10 mouse cellular contexts compared by ENCODE assay signal in genomic region chr8:70866566-70866965, GRCm38 (mm10). TPM values are rescaled to one million over a fixed set of nuclear protein-coding genes. Genes with fewer than 3 reads are reported as not detected.
DNase-seq lines count a peak whose midpoint lies in the region; ATAC-seq and TF ChIP-seq lines count a peak whose summit lies in the region.
"Had no signal": no experiment of that assay in that cellular context is flagged by ENCODE, and none has a peak within 500 bp of the region (broad histone marks: within the 10 kb centered on the region; RNA-seq: fewer than 3 reads in every experiment).

No protein-coding gene starts in this region.

- ATAC-seq in heart, embryonic 13.5 days (ENCODE audit: extremely low read depth, insufficient number of reproducible peaks, low FRiP score, low TSS enrichment): no peak
- ATAC-seq in neural tube, embryonic 12.5 days (ENCODE audit: low FRiP score, low read depth): no peak
- ATAC-seq in limb, embryonic 14.5 days (ENCODE audit: low FRiP score, low read depth): no peak
- ATAC-seq in neural tube, embryonic 15.5 days (ENCODE audit: low FRiP score): no peak

- H3K4me1 ChIP-seq in heart, embryonic 13.5 days: peaks cover 66% of the 10 kb centered on the region
- H3K4me1 ChIP-seq in neural tube, embryonic 12.5 days: peaks cover 63% of the 10 kb centered on the region
- peaks cover 29% of the 10 kb centered on the region for H3K4me1 ChIP-seq in limb, embryonic 14.5 days (ENCODE audit: control insufficient read depth, insufficient read depth, low read length)
- peaks cover 70% of the 10 kb centered on the region for H3K4me1 ChIP-seq in neural tube, embryonic 15.5 days

- peaks cover 29% of the 10 kb centered on the region for H3K27me3 ChIP-seq in heart, embryonic 13.5 days (replicated peaks)
- peaks cover 9% of the 10 kb centered on the region for H3K27me3 ChIP-seq in neural tube, embryonic 12.5 days (replicated peaks)
- peaks cover 15% of the 10 kb centered on the region for H3K27me3 ChIP-seq in limb, embryonic 14.5 days (ENCODE audit: control insufficient read depth, insufficient read depth, low read length)
- no peaks in the 10 kb centered on the region for H3K27me3 ChIP-seq in neural tube, embryonic 15.5 days (replicated peaks)

- peaks cover 13% of the 10 kb centered on the region for H3K36me3 ChIP-seq in heart, embryonic 13.5 days
- H3K36me3 ChIP-seq in neural tube, embryonic 12.5 days: peaks cover 9% of the 10 kb centered on the region
- H3K36me3 ChIP-seq in limb, embryonic 14.5 days (ENCODE audit: control insufficient read depth, insufficient read depth, low read length): no peaks in the 10 kb centered on the region; the same call in 1 of the 2 replicates
- H3K36me3 ChIP-seq in neural tube, embryonic 15.5 days: peaks cover 9% of the 10 kb centered on the region; the same call in 1 of the 2 replicates

- no peak overlapping the region; the same call in 1 of the 2 replicates for H3K9ac ChIP-seq in heart, embryonic 13.5 days
- H3K9ac ChIP-seq in neural tube, embryonic 12.5 days: no peak overlapping the region
- H3K9ac ChIP-seq in limb, embryonic 14.5 days (ENCODE audit: low read depth, low read length, severe bottlenecking): no peak overlapping the region
- H3K9ac ChIP-seq in neural tube, embryonic 15.5 days (replicated peaks): no peak overlapping the region

- H3K27ac ChIP-seq in heart, embryonic 13.5 days (replicated peaks): no peak overlapping the region; the same call in 1 of the 2 replicates
- no peak overlapping the region for H3K27ac ChIP-seq in neural tube, embryonic 12.5 days
- peak overlapping the region; percentile 82; the same call in 1 of the 2 replicates for H3K27ac ChIP-seq in limb, embryonic 14.5 days (replicated peaks; ENCODE audit: low read depth, low read length)
- peak overlapping the region; percentile 94 for H3K27ac ChIP-seq in neural tube, embryonic 15.5 days (replicated peaks)

- TF ChIP-seq POLR2A in limb, embryonic 14.5 days (IDR thresholded peaks at IDR 0.05; ENCODE audit: borderline replicate concordance, extremely low read depth, insufficient read depth, insufficient read length): no peak

- no peak for DNase-seq in heart, postnatal 14 days
- no peak for DNase-seq in neural tube, embryonic 10.5 days (ENCODE audit: extremely low spot score, low spot score)
- no peak for DNase-seq in limb, embryonic 14.5 days (ENCODE audit: low spot score)
- no peak for DNase-seq in urinary bladder, postnatal 25 days (ENCODE audit: low spot score)
- no peak for DNase-seq in natural killer cell, adult 2 months (ENCODE audit: low spot score in 2 of 2)
- DNase-seq: cerebellum, postnatal 25 days; lung, postnatal 10 days had no signal

- no peaks in the 10 kb centered on the region for H3K9me3 ChIP-seq in heart, embryonic 13.5 days
- H3K9me3 ChIP-seq in neural tube, embryonic 12.5 days: no peaks in the 10 kb centered on the region
- H3K9me3 ChIP-seq in limb, embryonic 14.5 days (ENCODE audit: control insufficient read depth, low read length): no peaks in the 10 kb centered on the region
- no peaks in the 10 kb centered on the region for H3K9me3 ChIP-seq in neural tube, embryonic 15.5 days (replicated peaks)

- WGBS in heart, embryonic 13.5 days: 80% methylated on average over 7 of the region's 7 CpGs
- 85% methylated on average over 7 of the region's 7 CpGs for WGBS in neural tube, embryonic 12.5 days
- 85% methylated on average over 7 of the region's 7 CpGs for WGBS in limb, embryonic 14.5 days
- 89% methylated on average over 7 of the region's 7 CpGs for WGBS in neural tube, embryonic 15.5 days

- H3K4me3 ChIP-seq in heart, embryonic 13.5 days: no peak overlapping the region
- no peak overlapping the region for H3K4me3 ChIP-seq in neural tube, embryonic 12.5 days
- H3K4me3 ChIP-seq in limb, embryonic 14.5 days (replicated peaks; ENCODE audit: low read length): no peak overlapping the region; the same call in 1 of the 2 replicates
- no peak overlapping the region; the same call in 1 of the 2 replicates for H3K4me3 ChIP-seq in neural tube, embryonic 15.5 days (replicated peaks)

- H3K4me2 ChIP-seq in heart, embryonic 13.5 days: peak overlapping the region; percentile 94
- peak overlapping the region; percentile 62 for H3K4me2 ChIP-seq in neural tube, embryonic 12.5 days (replicated peaks)
- H3K4me2 ChIP-seq in limb, embryonic 14.5 days (replicated peaks; ENCODE audit: low read depth, low read length, severe bottlenecking): no peak overlapping the region
- H3K4me2 ChIP-seq in neural tube, embryonic 15.5 days: peak overlapping the region; percentile 86; the same call in 1 of the 2 replicates

- intact Hi-C loops in heart, postnatal 14 days (cut with DNase I): no loop called here

RNA-seq across cellular contexts. Expression of gene Kcnn1, which starts 3.5 kb away (rescaled TPM):
- 1.5 TPM in 2 replicates for polyA plus RNA-seq in heart, embryonic 13.5 days (2015; fragmentation: Nextera tagmentation; extraction: Ambion mirVana)
- 1 to 10 TPM; 3.8 to 4.0 TPM for total RNA-seq in heart, postnatal 14 days (2021)
- polyA plus RNA-seq in neural tube, embryonic 12.5 days (2016; fragmentation: Nextera tagmentation; extraction: Ambion mirVana): 24.8 and 26.4 TPM in 2 replicates
- 9.1 and 11.2 TPM in 2 replicates for polyA plus RNA-seq in limb, embryonic 14.5 days (2012; rRNA removed)
- 2.5 and 3.0 TPM in 2 replicates for polyA plus RNA-seq in limb, embryonic 14.5 days (2014; fragmentation: Nextera tagmentation; extraction: Ambion mirVana)
- polyA plus RNA-seq in neural tube, embryonic 15.5 days (2015; fragmentation: Nextera tagmentation; extraction: Ambion mirVana): 17.6 and 18.6 TPM in 2 replicates

RNA-seq across cellular contexts. Expression of gene Ccdc124, which starts 7.2 kb away (rescaled TPM):
- 88.5 and 89.0 TPM in 2 replicates for polyA plus RNA-seq in heart, embryonic 13.5 days (2015; fragmentation: Nextera tagmentation; extraction: Ambion mirVana)
- total RNA-seq in heart, postnatal 14 days (2021): 10 to 100 TPM; 38.8 to 40.1 TPM
- 142 and 145 TPM in 2 replicates for polyA plus RNA-seq in neural tube, embryonic 12.5 days (2016; fragmentation: Nextera tagmentation; extraction: Ambion mirVana)
- 49.2 and 58.9 TPM in 2 replicates for polyA plus RNA-seq in limb, embryonic 14.5 days (2012; rRNA removed)
- polyA plus RNA-seq in limb, embryonic 14.5 days (2014; fragmentation: Nextera tagmentation; extraction: Ambion mirVana): 96.2 and 97.2 TPM in 2 replicates
- polyA plus RNA-seq in neural tube, embryonic 15.5 days (2015; fragmentation: Nextera tagmentation; extraction: Ambion mirVana): 162 and 163 TPM in 2 replicates

RNA-seq across cellular contexts. Expression of gene Slc5a5, which starts 26.0 kb away (rescaled TPM):
- polyA plus RNA-seq in heart, embryonic 13.5 days (2015; fragmentation: Nextera tagmentation; extraction: Ambion mirVana): 0.06 and 0.09 TPM in 2 replicates
- under 1 TPM in 1 of 2 experiments, not detected in 1; 0.07 TPM for total RNA-seq in heart, postnatal 14 days (2021)
- polyA plus RNA-seq in neural tube, embryonic 12.5 days (2016; fragmentation: Nextera tagmentation; extraction: Ambion mirVana): 0.91 and 1.5 TPM in 2 replicates
- polyA plus RNA-seq in limb, embryonic 14.5 days (2012; rRNA removed): 1.4 and 1.9 TPM in 2 replicates
- polyA plus RNA-seq in limb, embryonic 14.5 days (2014; fragmentation: Nextera tagmentation; extraction: Ambion mirVana): 0.19 and 0.83 TPM in 2 replicates
- 3.0 and 3.3 TPM in 2 replicates for polyA plus RNA-seq in neural tube, embryonic 15.5 days (2015; fragmentation: Nextera tagmentation; extraction: Ambion mirVana)

RNA-seq across cellular contexts. Expression of gene Arrdc2, which starts 27.0 kb away (rescaled TPM):
- 1.9 and 2.4 TPM in 2 replicates for polyA plus RNA-seq in heart, embryonic 13.5 days (2015; fragmentation: Nextera tagmentation; extraction: Ambion mirVana)
- total RNA-seq in heart, postnatal 14 days (2021): 10 to 100 TPM; 22.4 to 23.9 TPM
- polyA plus RNA-seq in neural tube, embryonic 12.5 days (2016; fragmentation: Nextera tagmentation; extraction: Ambion mirVana): 9.7 and 10.2 TPM in 2 replicates
- polyA plus RNA-seq in limb, embryonic 14.5 days (2012; rRNA removed): 21.5 and 36.9 TPM in 2 replicates
- polyA plus RNA-seq in limb, embryonic 14.5 days (2014; fragmentation: Nextera tagmentation; extraction: Ambion mirVana): 6.1 and 8.6 TPM in 2 replicates
- 7.8 and 8.5 TPM in 2 replicates for polyA plus RNA-seq in neural tube, embryonic 15.5 days (2015; fragmentation: Nextera tagmentation; extraction: Ambion mirVana)

RNA-seq across cellular contexts. Expression of gene Rpl18a, which starts 30.6 kb away (rescaled TPM):
- polyA plus RNA-seq in heart, embryonic 13.5 days (2015; fragmentation: Nextera tagmentation; extraction: Ambion mirVana): 3,040 and 3,097 TPM in 2 replicates
- 100 to 1,000 TPM; 901 to 988 TPM for total RNA-seq in heart, postnatal 14 days (2021)
- 2,364 and 2,595 TPM in 2 replicates for polyA plus RNA-seq in neural tube, embryonic 12.5 days (2016; fragmentation: Nextera tagmentation; extraction: Ambion mirVana)
- 5,343 and 6,042 TPM in 2 replicates for polyA plus RNA-seq in limb, embryonic 14.5 days (2012; rRNA removed)
- 5,732 and 5,809 TPM in 2 replicates for polyA plus RNA-seq in limb, embryonic 14.5 days (2014; fragmentation: Nextera tagmentation; extraction: Ambion mirVana)
- polyA plus RNA-seq in neural tube, embryonic 15.5 days (2015; fragmentation: Nextera tagmentation; extraction: Ambion mirVana): 2,109 and 2,618 TPM in 2 replicates

Comparison
In these comparisons a context has a peak if more than half of its experiments do, and no peak if none do; other contexts are left out.
1. H3K27ac ChIP-seq: peak in limb, embryonic 14.5 days (single experiment) and neural tube, embryonic 15.5 days (single experiment); none in heart, embryonic 13.5 days (single experiment) and neural tube, embryonic 12.5 days (single experiment).